16 mouse cellular contexts compared by ENCODE assay signal in genomic region chr14:22139281-22139680, GRCm38 (mm10).
"Had no signal": no experiment of that assay in that cellular context is flagged by ENCODE, and none has a peak within 500 bp of the region (broad histone marks: within the 10 kb centered on the region; RNA-seq: fewer than 3 reads in every experiment).

No protein-coding gene starts in this region.

- DNase-seq: liver, postnatal 0 days; lung, adult 2 months; lung, postnatal 10 days; right cerebral cortex, postnatal 14 days; thymus, adult 2 months; thymus, postnatal 25 days; thymus, postnatal 4 days had no signal

- H3K27ac ChIP-seq: liver, embryonic 15.5 days; lung, embryonic 15.5 days; macrophage; midbrain, embryonic 13.5 days; midbrain, embryonic 15.5 days; neural tube, embryonic 13.5 days; stomach, embryonic 15.5 days had no signal

- ATAC-seq: liver, postnatal 0 days; midbrain, embryonic 13.5 days; midbrain, embryonic 15.5 days had no signal

- H3K4me3 ChIP-seq: liver, embryonic 15.5 days; lung, embryonic 15.5 days; megakaryocyte, embryonic 14.5 days; midbrain, embryonic 13.5 days; midbrain, embryonic 15.5 days; neural tube, embryonic 13.5 days; stomach, embryonic 15.5 days had no signal

- H3K9ac ChIP-seq: liver, embryonic 15.5 days; liver, postnatal 0 days; lung, embryonic 15.5 days; midbrain, embryonic 13.5 days; midbrain, embryonic 15.5 days; neural tube, embryonic 13.5 days; stomach, embryonic 15.5 days had no signal

- H3K27me3 ChIP-seq: liver, embryonic 15.5 days; lung, embryonic 15.5 days; megakaryocyte, embryonic 14.5 days; midbrain, embryonic 13.5 days; midbrain, embryonic 15.5 days; neural tube, embryonic 13.5 days; stomach, embryonic 15.5 days had no signal

- H3K4me2 ChIP-seq: liver, embryonic 15.5 days; lung, embryonic 15.5 days; midbrain, embryonic 11.5 days; midbrain, embryonic 13.5 days; midbrain, embryonic 15.5 days; neural tube, embryonic 13.5 days; stomach, embryonic 15.5 days had no signal

- H3K4me1 ChIP-seq: liver, embryonic 15.5 days; lung, embryonic 15.5 days; megakaryocyte, embryonic 14.5 days; stomach, embryonic 15.5 days had no signal

- H3K9me3 ChIP-seq: liver, embryonic 15.5 days; lung, embryonic 15.5 days; midbrain, embryonic 15.5 days; neural tube, embryonic 13.5 days; stomach, embryonic 15.5 days had no signal

- H3K36me3 ChIP-seq: liver, embryonic 15.5 days; lung, embryonic 15.5 days; midbrain, embryonic 13.5 days; midbrain, embryonic 15.5 days; neural tube, embryonic 13.5 days; stomach, embryonic 15.5 days had no signal
